ENCODE assay signal across 17 mouse cellular contexts in genomic region chr12:117175072-117175681, GRCm38 (mm10).
DNase-seq lines count a peak whose midpoint lies in the region; ATAC-seq and TF ChIP-seq lines count a peak whose summit lies in the region.
"Had no signal": no experiment of that assay in that cellular context is flagged by ENCODE, and none has a peak within 500 bp of the region (broad histone marks: within the 10 kb centered on the region; RNA-seq: fewer than 3 reads in every experiment).

No protein-coding gene starts in this region.

- no peak for ATAC-seq in forebrain, embryonic 12.5 days (ENCODE audit: low FRiP score)
- ATAC-seq in hindbrain, embryonic 14.5 days (ENCODE audit: low FRiP score): no peak
- ATAC-seq in midbrain, embryonic 16.5 days: no peak
- ATAC-seq: activated CD4-positive, CD25-positive, alpha-beta regulatory T cell, adult 4 months had no signal

- 64% methylated on average over 15 of the region's 15 CpGs for WGBS in forebrain, embryonic 12.5 days
- WGBS in hindbrain, embryonic 14.5 days: 53% methylated on average over 15 of the region's 15 CpGs
- WGBS in midbrain, embryonic 16.5 days: 52% methylated on average over 15 of the region's 15 CpGs
- 91% methylated on average over 15 of the region's 15 CpGs for WGBS in heart, adult 2 months

- peaks cover 30% of the 10 kb centered on the region for H3K27me3 ChIP-seq in forebrain, embryonic 12.5 days
- H3K27me3 ChIP-seq in hindbrain, embryonic 14.5 days (ENCODE audit: control insufficient read depth, insufficient read depth, low read length): no peaks in the 10 kb centered on the region
- no peaks in the 10 kb centered on the region for H3K27me3 ChIP-seq in midbrain, embryonic 16.5 days (ENCODE audit: control insufficient read depth, insufficient read depth, low read depth, low read length)
- no peaks in the 10 kb centered on the region for H3K27me3 ChIP-seq in heart, adult 2 months (ENCODE audit: control insufficient read depth, insufficient read depth, low read length)
- H3K27me3 ChIP-seq: liver, embryonic 15.5 days had no signal

- H3K9me3 ChIP-seq in forebrain, embryonic 12.5 days: no peaks in the 10 kb centered on the region
- no peaks in the 10 kb centered on the region for H3K9me3 ChIP-seq in hindbrain, embryonic 14.5 days (ENCODE audit: control insufficient read depth, low read length)
- H3K9me3 ChIP-seq in midbrain, embryonic 16.5 days (replicated peaks; ENCODE audit: control insufficient read depth, low read length, poor library complexity, severe bottlenecking): no peaks in the 10 kb centered on the region
- H3K9me3 ChIP-seq: heart, embryonic 13.5 days; limb, embryonic 12.5 days; liver, embryonic 15.5 days had no signal

- no peaks in the 10 kb centered on the region for H3K79me2 ChIP-seq in heart, adult 2 months (replicated peaks; ENCODE audit: control insufficient read depth, insufficient read depth, low read length)

- H3K4me2 ChIP-seq in forebrain, embryonic 12.5 days: peak overlapping the region; percentile 13; the same call in 1 of the 2 replicates
- no peak overlapping the region for H3K4me2 ChIP-seq in hindbrain, embryonic 14.5 days (replicated peaks)
- H3K4me2 ChIP-seq in midbrain, embryonic 16.5 days (ENCODE audit: low read length): peak overlapping the region; percentile 3; the same call in 1 of the 2 replicates
- H3K4me2 ChIP-seq: heart, embryonic 13.5 days; limb, embryonic 12.5 days; liver, embryonic 15.5 days had no signal

- intact Hi-C loops in heart, adult 2 months (cut with DNase I): no loop called here

- TF ChIP-seq EP300 in heart, adult 2 months (IDR thresholded peaks at IDR 0.05; ENCODE audit: insufficient read depth, low read depth, low read length): no peak

- H3K36me3 ChIP-seq in forebrain, embryonic 12.5 days (replicated peaks): no peaks in the 10 kb centered on the region; the same call in 1 of the 2 replicates
- H3K36me3 ChIP-seq in hindbrain, embryonic 14.5 days (replicated peaks; ENCODE audit: control insufficient read depth, insufficient read depth): no peaks in the 10 kb centered on the region
- no peaks in the 10 kb centered on the region for H3K36me3 ChIP-seq in midbrain, embryonic 16.5 days (ENCODE audit: control insufficient read depth, insufficient read depth, low read length)
- no peaks in the 10 kb centered on the region for H3K36me3 ChIP-seq in heart, adult 2 months (ENCODE audit: control insufficient read depth, insufficient read depth, low read length)
- H3K36me3 ChIP-seq: heart, embryonic 13.5 days; limb, embryonic 12.5 days; liver, embryonic 15.5 days had no signal

- TF ChIP-seq POLR2A in heart, adult 2 months (IDR thresholded peaks at IDR 0.05; ENCODE audit: insufficient read depth, low read depth, low read length): no peak

- DNase-seq in layer of hippocampus, adult 2 months (ENCODE audit: low spot score in 2 of 2): no peak
- no peak for DNase-seq in layer of hippocampus, postnatal 36 days
- DNase-seq in hindbrain, embryonic 14.5 days (ENCODE audit: low spot score): peak; percentile 23
- no peak for DNase-seq in heart, adult 2 months
- no peak for DNase-seq in lung, postnatal 25 days (ENCODE audit: low spot score)
- no peak for DNase-seq in cerebellum, postnatal 10 days
- DNase-seq: cerebellum, adult 11 months; kidney, adult 18-20 months; kidney, postnatal 4 days; lung, postnatal 14 days; thymus, postnatal 36 days had no signal

- H3K4me1 ChIP-seq in forebrain, embryonic 12.5 days: peaks cover 94% of the 10 kb centered on the region
- peaks cover 66% of the 10 kb centered on the region for H3K4me1 ChIP-seq in hindbrain, embryonic 14.5 days (replicated peaks; ENCODE audit: control insufficient read depth, insufficient read depth, low read length)
- H3K4me1 ChIP-seq in midbrain, embryonic 16.5 days (ENCODE audit: control insufficient read depth, insufficient read depth, low read length): peaks cover 86% of the 10 kb centered on the region
- no peaks in the 10 kb centered on the region for H3K4me1 ChIP-seq in heart, adult 2 months (ENCODE audit: control insufficient read depth, insufficient read depth, low read length)
- H3K4me1 ChIP-seq: liver, embryonic 15.5 days had no signal

- H3K9ac ChIP-seq in forebrain, embryonic 12.5 days: 0 out of 2 replicates have a peak overlapping the region, but pooled peaks have one; percentile 25
- peak overlapping the region; percentile 2; the same call in 1 of the 2 replicates for H3K9ac ChIP-seq in hindbrain, embryonic 14.5 days
- H3K9ac ChIP-seq in midbrain, embryonic 16.5 days (ENCODE audit: low read depth, low read length): peak overlapping the region; percentile 36
- H3K9ac ChIP-seq in heart, adult 2 months (ENCODE audit: low read depth, low read length): no peak overlapping the region
- H3K9ac ChIP-seq: heart, embryonic 13.5 days; limb, embryonic 12.5 days; liver, embryonic 15.5 days had no signal

- peak overlapping the region; percentile 37; the same call in 1 of the 2 replicates for H3K27ac ChIP-seq in layer of hippocampus, adult 2 months
- peak overlapping the region; percentile 92 for H3K27ac ChIP-seq in forebrain, embryonic 12.5 days
- H3K27ac ChIP-seq in hindbrain, embryonic 14.5 days: peak overlapping the region; percentile 14; the same call in 1 of the 2 replicates
- H3K27ac ChIP-seq in midbrain, embryonic 16.5 days (ENCODE audit: low read length): peak overlapping the region; percentile 84
- no peak overlapping the region for H3K27ac ChIP-seq in heart, adult 2 months
- H3K27ac ChIP-seq: heart, embryonic 13.5 days; limb, embryonic 12.5 days; liver, embryonic 15.5 days had no signal

- H3K4me3 ChIP-seq in layer of hippocampus, adult 2 months: no peak overlapping the region
- H3K4me3 ChIP-seq in forebrain, embryonic 12.5 days (replicated peaks): no peak overlapping the region
- H3K4me3 ChIP-seq in hindbrain, embryonic 14.5 days (replicated peaks; ENCODE audit: low read length): no peak overlapping the region
- no peak overlapping the region for H3K4me3 ChIP-seq in midbrain, embryonic 16.5 days (ENCODE audit: low read depth, low read length)
- H3K4me3 ChIP-seq in heart, adult 2 months: no peak overlapping the region
- H3K4me3 ChIP-seq: heart, embryonic 13.5 days; limb, embryonic 12.5 days; liver, embryonic 15.5 days had no signal

- TF ChIP-seq CTCF in layer of hippocampus, adult 2 months (conservative IDR thresholded peaks at IDR 0.05): no peak
- TF ChIP-seq CTCF in heart, adult 2 months (IDR thresholded peaks at IDR 0.05): no peak
